Mouse (Mus musculus): ENCODE results near the gene Pdgfb. TPM values are rescaled to one million over a fixed set of nuclear protein-coding genes. Genes with fewer than 3 reads are reported as not detected.

The Pdgfb gene
- polyA plus RNA-seq, 2 experiments, result 0.71 to 1.5 TPM

DNA sequence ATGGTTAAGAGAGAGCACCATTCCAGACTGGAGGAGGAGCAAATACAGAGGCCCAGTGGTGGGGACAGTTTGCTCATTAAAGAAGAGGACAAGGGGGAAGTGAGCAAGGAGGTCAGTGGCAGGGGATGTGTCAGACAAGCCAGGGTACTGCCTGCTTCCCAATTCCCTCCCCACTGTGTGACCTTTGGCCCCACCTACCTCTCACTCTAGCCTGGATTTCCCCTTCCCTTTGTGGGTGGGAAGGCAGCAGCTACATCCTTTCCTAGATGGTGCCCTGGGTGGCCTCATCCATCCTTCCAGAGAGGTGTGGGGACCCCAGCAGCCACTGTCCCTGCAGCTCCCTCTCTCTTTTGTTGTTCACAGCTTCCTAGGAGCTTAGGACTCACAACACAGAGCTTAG lies 20.1 kb upstream of the Pdgfb start:
- ATAC-seq (ENCODE audit: insufficient read depth) (no peak), DNase-seq (ENCODE audit: low read depth in 3 of 3, low spot score in 3 of 3) (no peak)
- Histone ChIP-seq H3K27ac (no peak overlapping the region), H3K4me3 (ENCODE audit: insufficient read depth in 1 of 2, low read depth in 2 of 2, low read length in 2 of 2) (no peak overlapping the region), H3K4me1 (replicated peaks; ENCODE audit: control insufficient read depth in 2 of 2, insufficient read depth in 2 of 2, low read length in 1 of 2) (peaks cover 0 to 5% of the 10 kb centered on the region in 2 experiments; a peak in 1 of 4 replicates), H3K4me2 (ENCODE audit: low read depth) (no peak overlapping the region), H3K27me3 (ENCODE audit: control insufficient read depth, insufficient read depth, low read length) (no peaks in the 10 kb centered on the region), H3K36me3 (replicated peaks; ENCODE audit: control insufficient read depth, insufficient read depth, low read depth) (no peaks in the 10 kb centered on the region), H3K9ac (replicated peaks) (no peak overlapping the region), H3K9me3 (ENCODE audit: control insufficient read depth, low read length) (peaks cover 3% of the 10 kb centered on the region; the same call in 1 of the 2 replicates)
- TF ChIP-seq CTCF (IDR thresholded peaks at IDR 0.05; ENCODE audit: low read depth), result no peak
- no peak for TF ChIP-seq EP300 (IDR thresholded peaks at IDR 0.05; ENCODE audit: low read depth)

DNA sequence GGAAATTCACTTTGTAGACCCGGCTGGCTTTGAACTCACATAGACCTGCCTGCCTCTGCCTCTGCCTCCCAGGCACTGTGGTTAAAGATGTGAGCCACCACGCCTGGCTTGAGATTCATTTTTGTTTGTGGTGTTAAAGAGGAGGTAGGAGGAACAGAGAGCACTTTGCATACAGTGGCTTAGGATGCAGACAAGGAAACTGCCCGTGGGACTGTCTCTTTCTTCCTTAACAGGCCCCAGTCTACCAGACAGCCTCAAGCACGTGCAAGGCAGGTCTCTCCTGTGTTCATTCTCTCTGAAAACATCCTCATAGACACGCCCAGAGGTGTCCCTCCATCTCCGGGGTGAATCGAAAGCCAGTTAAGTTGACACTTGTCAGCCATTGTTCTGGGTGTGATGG lies 19.6 kb upstream of the Pdgfb start:
- Histone ChIP-seq H3K27ac (no peak overlapping the region), H3K27me3 (ENCODE audit: control insufficient read depth, insufficient read depth, low read length) (no peaks in the 10 kb centered on the region), H3K36me3 (replicated peaks; ENCODE audit: control insufficient read depth, insufficient read depth, low read depth) (no peaks in the 10 kb centered on the region), H3K4me3 (ENCODE audit: insufficient read depth in 1 of 2, low read depth in 2 of 2, low read length in 2 of 2) (no peak overlapping the region), H3K4me2 (ENCODE audit: low read depth) (no peak overlapping the region), H3K9me3 (ENCODE audit: control insufficient read depth, low read length) (peaks cover 3% of the 10 kb centered on the region; the same call in 1 of the 2 replicates), H3K9ac (replicated peaks) (no peak overlapping the region), H3K4me1 (replicated peaks; ENCODE audit: control insufficient read depth in 2 of 2, insufficient read depth in 2 of 2, low read length in 1 of 2) (peaks cover 0 to 5% of the 10 kb centered on the region in 2 experiments; a peak in 1 of 4 replicates)
- no peak for DNase-seq (ENCODE audit: low read depth in 3 of 3, low spot score in 3 of 3)
- TF ChIP-seq EP300 (IDR thresholded peaks at IDR 0.05; ENCODE audit: low read depth) (no peak), CTCF (IDR thresholded peaks at IDR 0.05; ENCODE audit: low read depth) (no peak)
- no peak for ATAC-seq (ENCODE audit: insufficient read depth)
- WGBS (ENCODE audit: insufficient replicate concordance), result 44% methylated on average over 7 of the region's 7 CpGs

DNA sequence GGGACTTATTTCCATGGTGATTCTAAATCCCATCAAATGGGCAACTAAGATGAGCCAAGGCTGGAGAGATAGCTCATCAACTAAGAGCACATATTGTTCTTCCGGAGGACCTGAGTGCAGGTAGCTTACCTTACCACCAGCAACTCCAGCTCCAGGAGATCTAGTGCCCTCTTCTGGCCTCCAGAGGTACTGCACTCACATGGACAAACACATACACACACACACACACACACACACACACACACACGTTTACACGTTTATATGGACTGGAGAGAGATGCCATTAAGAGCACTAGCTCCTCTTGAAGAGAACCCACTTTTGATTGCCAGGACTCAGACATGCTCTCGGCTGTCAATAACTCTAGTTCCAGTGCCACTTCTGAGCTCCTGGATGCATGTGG lies 16.4 kb upstream of the Pdgfb start:
- TF ChIP-seq EP300 (IDR thresholded peaks at IDR 0.05; ENCODE audit: low read depth), result no peak
- TF ChIP-seq CTCF (IDR thresholded peaks at IDR 0.05; ENCODE audit: low read depth), result peak; percentile 70
- Histone ChIP-seq H3K4me1 (replicated peaks; ENCODE audit: control insufficient read depth in 2 of 2, insufficient read depth in 2 of 2, low read length in 1 of 2) (0 out of 4 replicates have a peak, but pooled peaks cover 0 to 3% of the 10 kb centered on the region in 2 experiments), H3K4me3 (ENCODE audit: insufficient read depth in 1 of 2, low read depth in 2 of 2, low read length in 2 of 2) (no peak overlapping the region), H3K4me2 (ENCODE audit: low read depth) (no peak overlapping the region), H3K36me3 (replicated peaks; ENCODE audit: control insufficient read depth, insufficient read depth, low read depth) (no peaks in the 10 kb centered on the region), H3K27ac (no peak overlapping the region), H3K9ac (replicated peaks) (no peak overlapping the region), H3K9me3 (ENCODE audit: control insufficient read depth, low read length) (no peaks in the 10 kb centered on the region), H3K27me3 (ENCODE audit: control insufficient read depth, insufficient read depth, low read length) (no peaks in the 10 kb centered on the region)
- DNase-seq (ENCODE audit: low read depth in 3 of 3, low spot score in 3 of 3) (no peak), ATAC-seq (ENCODE audit: insufficient read depth) (no peak)
- 68% methylated on average over 4 of the region's 4 CpGs for WGBS (ENCODE audit: insufficient replicate concordance)

DNA sequence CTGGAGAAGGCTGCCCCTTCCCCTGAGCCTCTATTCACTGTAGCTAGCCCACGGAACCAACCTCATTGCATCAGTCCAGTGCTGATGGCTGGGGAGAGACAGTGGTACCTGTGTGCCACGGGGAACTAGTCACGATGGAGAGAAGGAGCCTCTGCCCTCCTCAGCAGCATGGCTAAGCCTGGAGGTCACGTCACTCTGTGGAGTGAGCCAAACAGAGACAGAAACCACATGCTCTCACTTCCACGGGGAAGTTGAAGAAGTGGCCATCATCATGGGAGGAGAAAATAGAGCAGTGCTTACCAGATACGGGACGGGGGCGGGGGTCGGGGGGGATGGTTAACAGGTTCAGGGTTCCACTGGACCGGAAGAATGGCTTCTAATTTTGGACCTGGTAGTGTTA lies 15.6 kb upstream of the Pdgfb start:
- 0 out of 4 replicates have a peak, but pooled peaks cover 0 to 3% of the 10 kb centered on the region in 2 experiments for H3K4me1 ChIP-seq (replicated peaks; ENCODE audit: control insufficient read depth in 2 of 2, insufficient read depth in 2 of 2, low read length in 1 of 2)
- DNase-seq (ENCODE audit: low read depth in 3 of 3, low spot score in 3 of 3), result no peak
- H3K27me3 ChIP-seq (ENCODE audit: control insufficient read depth, insufficient read depth, low read length), result no peaks in the 10 kb centered on the region
- H3K4me2 ChIP-seq (ENCODE audit: low read depth), result no peak overlapping the region
- H3K27ac ChIP-seq, result no peak overlapping the region
- no peaks in the 10 kb centered on the region for H3K36me3 ChIP-seq (replicated peaks; ENCODE audit: control insufficient read depth, insufficient read depth, low read depth)
- no peaks in the 10 kb centered on the region for H3K9me3 ChIP-seq (ENCODE audit: control insufficient read depth, low read length)
- H3K4me3 ChIP-seq (ENCODE audit: insufficient read depth in 1 of 2, low read depth in 2 of 2, low read length in 2 of 2), result no peak overlapping the region
- no peak overlapping the region for H3K9ac ChIP-seq (replicated peaks)
- no peak for ATAC-seq (ENCODE audit: insufficient read depth)
- TF ChIP-seq EP300 (IDR thresholded peaks at IDR 0.05; ENCODE audit: low read depth), result no peak
- TF ChIP-seq CTCF (IDR thresholded peaks at IDR 0.05; ENCODE audit: low read depth), result no peak
- 56% methylated on average over 10 of the region's 10 CpGs for WGBS (ENCODE audit: insufficient replicate concordance)

DNA sequence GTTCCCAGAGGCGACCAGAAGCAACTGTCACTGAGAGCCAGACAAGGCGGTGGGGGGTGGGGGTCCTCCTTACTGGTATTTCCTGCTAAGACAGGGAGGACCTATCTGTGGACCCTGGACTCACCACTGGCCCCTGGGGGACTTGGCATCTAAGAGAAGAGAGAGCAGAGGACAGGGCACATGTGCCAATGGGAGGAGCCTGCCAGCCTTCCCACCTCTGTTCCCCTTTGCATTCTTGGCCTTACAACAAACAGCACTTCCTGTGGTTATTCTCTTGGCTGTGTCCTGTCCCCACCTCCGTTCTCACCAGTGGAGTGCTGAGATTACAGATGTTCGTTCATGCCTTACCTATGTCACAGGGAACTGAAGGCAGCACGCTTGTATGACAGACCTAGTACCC lies 14.1 kb upstream of the Pdgfb start:
- H3K9me3 ChIP-seq (ENCODE audit: control insufficient read depth, low read length), result no peaks in the 10 kb centered on the region
- H3K9ac ChIP-seq (replicated peaks), result no peak overlapping the region
- H3K4me2 ChIP-seq (ENCODE audit: low read depth), result no peak overlapping the region
- ATAC-seq (ENCODE audit: insufficient read depth) (no peak), DNase-seq (ENCODE audit: low read depth in 3 of 3, low spot score in 3 of 3) (no peak)
- TF ChIP-seq EP300 (IDR thresholded peaks at IDR 0.05; ENCODE audit: low read depth) (no peak), CTCF (IDR thresholded peaks at IDR 0.05; ENCODE audit: low read depth) (no peak)
- no peak overlapping the region for H3K4me3 ChIP-seq (ENCODE audit: insufficient read depth in 1 of 2, low read depth in 2 of 2, low read length in 2 of 2)
- no peak overlapping the region for H3K27ac ChIP-seq
- WGBS (ENCODE audit: insufficient replicate concordance), result 25% methylated on average over 5 of the region's 5 CpGs
- H3K36me3 ChIP-seq (replicated peaks; ENCODE audit: control insufficient read depth, insufficient read depth, low read depth), result no peaks in the 10 kb centered on the region
- no peaks in the 10 kb centered on the region for H3K27me3 ChIP-seq (ENCODE audit: control insufficient read depth, insufficient read depth, low read length)
- H3K4me1 ChIP-seq (replicated peaks; ENCODE audit: control insufficient read depth in 2 of 2, insufficient read depth in 2 of 2, low read length in 1 of 2), result no peaks in the 10 kb centered on the region
